Mouse (Mus musculus): ENCODE measurements around the gene Mgarp. TPM values are rescaled to one million over a fixed set of nuclear protein-coding genes. Genes with fewer than 3 reads are reported as not detected.
A peak's percentile ranks its signal among the peaks of the same experiment; 100 is the strongest.
"Not testable (repeated sequence)": the region's sequence is repeated elsewhere in the genome, so short reads cannot be mapped to it uniquely, and the experiment has no call there.

The Mgarp gene
- total and polyA plus RNA-seq, 3 experiments = 0.65 to 5.2 TPM; not detected in 1

- DNase-seq (ENCODE audit: low read depth, low spot score) = peak; percentile 17
- Histone ChIP-seq H3K79me2 (ENCODE audit: control insufficient read depth, insufficient read depth, low read length, poor library complexity) (peaks cover 48% of the 10 kb centered on the region), H3K36me3 (ENCODE audit: control insufficient read depth in 1 of 2, insufficient read depth in 2 of 2, low read length in 2 of 2) (peaks cover 2 to 36% of the 10 kb centered on the region in 2 experiments), H3K27ac (ENCODE audit: control insufficient read depth, low read depth, low read length) (no peak overlapping the region), H3K9me3 (replicated peaks; ENCODE audit: insufficient read depth, low read length) (no peaks in the 10 kb centered on the region), H3K4me3 (ENCODE audit: control insufficient read depth in 1 of 2, insufficient read depth in 1 of 2, low read depth in 2 of 2, low read length in 2 of 2) (no peak overlapping the region), H3K27me3 (ENCODE audit: control insufficient read depth in 1 of 2, insufficient read depth in 2 of 2, low read length in 2 of 2) (no peaks in the 10 kb centered on the region), H3K4me1 (ENCODE audit: control insufficient read depth in 1 of 2, insufficient read depth in 2 of 2, low read length in 2 of 2) (no peaks in the 10 kb centered on the region), H3K9ac (ENCODE audit: control insufficient read depth, low read depth, low read length, poor library complexity, severe bottlenecking) (no peak overlapping the region)
- TF ChIP-seq JUND (IDR thresholded peaks at IDR 0.05; ENCODE audit: low read depth, low read length) (no peak), RCOR1 (IDR thresholded peaks at IDR 0.05; ENCODE audit: low read depth, low read length) (no peak), MYC (IDR thresholded peaks at IDR 0.05; ENCODE audit: low read depth, low read length) (no peak), BHLHE40 (IDR thresholded peaks at IDR 0.05; ENCODE audit: borderline replicate concordance, low read depth, low read length) (no peak), RAD21 (IDR thresholded peaks at IDR 0.05; ENCODE audit: low read depth, low read length) (no peak), MYB (IDR thresholded peaks at IDR 0.05; ENCODE audit: low read depth, low read length) (no peak), USF1 (IDR thresholded peaks at IDR 0.05; ENCODE audit: low read depth, low read length) (no peak), ETS1 (IDR thresholded peaks at IDR 0.05; ENCODE audit: low read depth, low read length) (no peak), ELF1 (IDR thresholded peaks at IDR 0.05; ENCODE audit: low read depth, low read length) (no peak), POLR2AphosphoS5 (IDR thresholded peaks at IDR 0.05; ENCODE audit: borderline replicate concordance, low read depth, low read length) (no peak), ZC3H11A (IDR thresholded peaks at IDR 0.05; ENCODE audit: low read depth, low read length) (no peak), USF2 (IDR thresholded peaks at IDR 0.05; ENCODE audit: borderline replicate concordance in 1 of 2, insufficient read depth in 1 of 2, low read depth in 1 of 2, low read length in 2 of 2) (no peak), SIN3A (IDR thresholded peaks at IDR 0.05; ENCODE audit: low read length) (no peak)
These were observed 38.5 kb upstream of the Mgarp start for GRCm38 (mm10) chr3:51434871-51435595.

GRCm38 (mm10) chr3:51434364-51434763, 37.8 kb upstream of the Mgarp start:
- not testable (repeated sequence) for DNase-seq (ENCODE audit: low read depth, low spot score); H3K27me3 ChIP-seq (ENCODE audit: control insufficient read depth in 1 of 2, insufficient read depth in 2 of 2, low read length in 2 of 2); H3K4me1 ChIP-seq (ENCODE audit: control insufficient read depth in 1 of 2, insufficient read depth in 2 of 2, low read length in 2 of 2); H3K27ac ChIP-seq (ENCODE audit: control insufficient read depth, low read depth, low read length); H3K9ac ChIP-seq (ENCODE audit: control insufficient read depth, low read depth, low read length, poor library complexity, severe bottlenecking); H3K4me3 ChIP-seq (ENCODE audit: control insufficient read depth in 1 of 2, insufficient read depth in 1 of 2, low read depth in 2 of 2, low read length in 2 of 2); H3K9me3 ChIP-seq (replicated peaks; ENCODE audit: insufficient read depth, low read length)
- peak in 2 of 3 experiments; percentile 13 to 40; a peak in 2 of 6 replicates for TF ChIP-seq CTCF (IDR thresholded peaks at IDR 0.05 in 2 of 3, conservative IDR thresholded peaks at IDR 0.05 in 1 of 3; ENCODE audit: control insufficient read depth in 1 of 3, insufficient read depth in 1 of 3, low read depth in 2 of 3, low read length in 3 of 3, poor library complexity in 1 of 3, severe bottlenecking in 1 of 3)
- TF ChIP-seq MYC (IDR thresholded peaks at IDR 0.05; ENCODE audit: low read depth, low read length) = peak; percentile 52; the same call in 1 of the 2 replicates
- H3K36me3 ChIP-seq (ENCODE audit: control insufficient read depth in 1 of 2, insufficient read depth in 2 of 2, low read length in 2 of 2) = peaks cover 2 to 35% of the 10 kb centered on the region in 2 experiments
- peaks cover 51% of the 10 kb centered on the region for H3K79me2 ChIP-seq (ENCODE audit: control insufficient read depth, insufficient read depth, low read length, poor library complexity)

Measured in MEL (cell line).